Mouse (Mus musculus) gastrocnemius, postnatal 36 days (tissue): Measurements from ENCODE around the gene Zp3. TPM values are rescaled to one million over a fixed set of nuclear protein-coding genes. Genes with fewer than 3 reads are reported as not detected.

Source experiments
- total RNA-seq, 2 experiments: library from RNA; stranded (reverse); gene quantifications; 2 replicates each; pipeline ENCODE4 v1.2.3; 2021

Zp3 gene
- total RNA-seq, 2 experiments from 2014 or later, result not detected

Other genes with a start within 250 kb of the Zp3 start
- gene Tmem120a, start 235.7 kb upstream of the Zp3 start, total RNA-seq, result 1 to 10 TPM; 4.3 to 7.8 TPM
- gene Styxl1, start 201.7 kb upstream of the Zp3 start, total RNA-seq, result not detected
- gene Mdh2, start 201.6 kb upstream of the Zp3 start, total RNA-seq, result 1,000 to 10,000 TPM; 1,079 to 1,088 TPM
- not detected for gene Srrm3, start 173.2 kb upstream of the Zp3 start, total RNA-seq
- gene Hspb1, start 92.2 kb upstream of the Zp3 start, total RNA-seq, result 100 to 1,000 TPM; 269 to 277 TPM
- gene Ywhag, start 45.5 kb upstream of the Zp3 start, total RNA-seq, result 100 to 1,000 TPM; 297 to 301 TPM
- 1 to 10 TPM in 1 of 2 experiments, under 1 TPM in 1; 0.57 to 1.1 TPM for gene Ssc4d, start 5.6 kb upstream of the Zp3 start, total RNA-seq
- gene Dtx2, start 14.7 kb downstream of the Zp3 start, total RNA-seq, result 1 to 10 TPM; 6.0 to 6.4 TPM
- gene Upk3b, start 58.4 kb downstream of the Zp3 start, total RNA-seq, result not detected
- not detected for gene Upk3bl, start 74.4 kb downstream of the Zp3 start, total RNA-seq
- 10 to 100 TPM; 23.8 to 23.9 TPM for gene Rasa4, start 103.8 kb downstream of the Zp3 start, total RNA-seq
- 10 to 100 TPM; 56.0 to 60.9 TPM for gene Polr2j, start 136.5 kb downstream of the Zp3 start, total RNA-seq
- gene Lrwd1, start 156.0 kb downstream of the Zp3 start, total RNA-seq, result 1 to 10 TPM; 3.7 to 4.0 TPM
- 1 to 10 TPM; 3.8 to 4.1 TPM for gene Alkbh4, start 156.0 kb downstream of the Zp3 start, total RNA-seq
- 1 to 10 TPM in 1 of 2 experiments, under 1 TPM in 1; 0.82 to 1.2 TPM for gene Orai2, start 190.6 kb downstream of the Zp3 start, total RNA-seq
- 10 to 100 TPM; 20.9 to 21.4 TPM for gene Prkrip1, start 218.9 kb downstream of the Zp3 start, total RNA-seq